Mouse (Mus musculus) spleen, adult 2 months (tissue): Measurements from ENCODE around the gene Lrrc42. TPM values are rescaled to one million over a fixed set of nuclear protein-coding genes. Genes with fewer than 3 reads are reported as not detected.

Experiments
- DNase-seq, 2 experiments: peaks; one replicate each; pipeline versions ENCODE4 v3.0.0 to v3.0.0-alpha.2; 2012 to 2021; ENCODE audit warnings: low spot score in 2 of 2, low read depth in 1 of 2
- H3K27ac ChIP-seq: fragments of 200-500 bp; 2 replicates; pipeline ENCODE4 v1.5.1; 2012; ENCODE audit warnings: low read length, inconsistent platforms; ENCODE audit not compliant: insufficient read depth
- H3K27me3 ChIP-seq: fragments of 200-500 bp; 2 replicates; pipeline ENCODE4 v1.6.1; 2012; ENCODE audit warnings: mild to moderate bottlenecking, moderate library complexity, low read length, inconsistent platforms; ENCODE audit not compliant: control insufficient read depth, insufficient read depth
- H3K36me3 ChIP-seq: fragments of 200-500 bp; 2 replicates; pipeline ENCODE4 v1.6.1; 2012; ENCODE audit warnings: mild to moderate bottlenecking, low read length, inconsistent platforms; ENCODE audit not compliant: control insufficient read depth, insufficient read depth
- H3K4me1 ChIP-seq: fragments of 200-500 bp; 2 replicates; pipeline ENCODE4 v1.6.1; 2011; ENCODE audit warnings: inconsistent platforms; ENCODE audit not compliant: control insufficient read depth, insufficient read depth, insufficient read length
- H3K4me3 ChIP-seq: fragments of 200-500 bp; 2 replicates; pipeline ENCODE4 v1.5.1; 2011; ENCODE audit warnings: mild to moderate bottlenecking, inconsistent platforms; ENCODE audit not compliant: insufficient read depth, insufficient read length; ENCODE audit errors: extremely low read depth
- CTCF ChIP-seq: fragments of 200-500 bp; IDR thresholded peaks from 2 replicates; pipeline ENCODE4 v1.5.1; 2011; ENCODE audit warnings: mild to moderate bottlenecking, inconsistent platforms; ENCODE audit not compliant: insufficient read depth, insufficient read length, insufficient replicate concordance; ENCODE audit errors: extremely low read depth
- POLR2A ChIP-seq: fragments of 200-500 bp; IDR thresholded peaks from 2 replicates; pipeline ENCODE4 v1.6.1; 2011; ENCODE audit warnings: low read depth, low read length, inconsistent platforms
- WGBS: fragments of 180-500 bp; shearing (Covaris S2); methylation state at CpG from one replicate; pipeline ENCODE4 v1.1.7; 2018; 5-methylcytosine and 5-hydroxymethylcytosine counted together
- polyA plus RNA-seq: library from polyadenylated mRNA; depleted of rRNA; stranded (reverse); fragments of >200 nt; gene quantifications from 2 replicates; pipeline ENCODE4 v1.2.3, GENCODE M21; 2012

The Lrrc42 gene
- polyA plus RNA-seq, 1 experiment, result 6.0 TPM

- H3K4me3 ChIP-seq, result no peak overlapping the region
- H3K4me1 ChIP-seq, result no peaks in the 10 kb centered on the region
- TF ChIP-seq CTCF (no peak), POLR2A (no peak)
- DNase-seq, result no peak
- WGBS, result 87% methylated on average over 8 of the region's 8 CpGs
- no peaks in the 10 kb centered on the region for H3K36me3 ChIP-seq
- no peak overlapping the region for H3K27ac ChIP-seq
- H3K27me3 ChIP-seq, result no peaks in the 10 kb centered on the region
Observed at GRCm38 (mm10) chr4:107298071-107298606, 44.8 kb upstream of the Lrrc42 start.

DNA sequence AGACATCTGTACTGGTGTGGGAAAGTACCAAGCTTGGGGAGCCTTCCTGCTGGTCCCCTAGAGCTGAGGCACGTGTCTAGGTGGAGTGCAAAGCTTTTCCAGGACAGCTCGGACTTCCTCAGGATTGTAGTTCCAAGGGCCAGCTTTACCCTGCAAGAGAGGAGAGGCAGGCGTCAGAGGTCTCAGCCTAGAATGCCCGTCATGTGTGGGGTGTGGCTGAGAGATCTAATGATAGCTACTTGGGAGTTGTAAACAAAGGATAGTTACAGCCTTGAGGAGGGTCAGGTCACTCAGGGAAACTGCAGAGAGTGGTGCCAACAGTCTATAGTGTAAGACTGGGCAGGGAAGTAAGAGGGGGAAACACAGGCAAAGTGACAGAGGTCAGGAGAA is 38.9 kb upstream of the Lrrc42 start:
- TF ChIP-seq CTCF (no peak), POLR2A (no peak)
- Histone ChIP-seq H3K27ac (no peak overlapping the region), H3K36me3 (no peaks in the 10 kb centered on the region), H3K27me3 (no peaks in the 10 kb centered on the region), H3K4me3 (no peak overlapping the region), H3K4me1 (no peaks in the 10 kb centered on the region)
- WGBS, result 76% methylated on average over 4 of the region's 4 CpGs
- DNase-seq, result no peak

DNA sequence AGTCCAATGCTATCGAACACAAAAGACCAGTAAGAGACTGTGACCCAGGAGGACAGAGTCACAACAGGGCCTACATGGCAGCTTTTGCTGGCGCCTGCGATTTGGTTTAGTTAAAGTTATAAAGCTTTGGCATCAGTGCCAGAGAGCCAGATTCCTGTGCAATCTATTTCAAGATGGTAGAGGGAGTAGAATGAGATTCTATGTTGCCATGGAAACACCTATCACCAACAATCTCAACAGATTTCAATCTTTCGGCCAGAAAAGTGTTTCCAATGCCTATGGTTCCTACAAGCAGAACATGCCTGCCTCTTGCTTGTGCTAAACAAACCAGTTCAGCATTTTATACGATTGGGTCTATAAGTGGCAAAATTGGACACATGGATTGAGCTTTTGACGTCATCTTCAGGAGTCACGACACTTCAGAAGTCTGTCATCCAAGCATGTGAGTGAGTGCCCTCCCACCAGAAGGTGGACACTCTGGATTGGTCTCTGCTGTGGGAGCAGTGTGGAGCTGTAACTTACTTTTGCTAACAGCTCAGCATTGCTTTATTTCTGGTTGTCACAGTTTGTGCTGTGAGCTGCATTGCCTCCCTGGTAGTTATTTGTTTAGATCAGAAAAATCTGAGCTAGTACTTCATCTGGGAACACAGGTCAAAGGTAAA is 38.4 kb upstream of the Lrrc42 start:
- no peaks in the 10 kb centered on the region; the same call in 1 of the 2 replicates for H3K36me3 ChIP-seq
- H3K27ac ChIP-seq, result no peak overlapping the region
- H3K4me1 ChIP-seq, result no peaks in the 10 kb centered on the region
- TF ChIP-seq POLR2A, result no peak
- TF ChIP-seq CTCF, result no peak
- WGBS, result 90% methylated on average over 7 of the region's 7 CpGs
- no peak overlapping the region for H3K4me3 ChIP-seq
- no peak for DNase-seq
- no peaks in the 10 kb centered on the region for H3K27me3 ChIP-seq

- TF ChIP-seq POLR2A (no peak), CTCF (no peak)
- Histone ChIP-seq H3K4me3 (no peak overlapping the region), H3K4me1 (peaks cover 11% of the 10 kb centered on the region; the same call in 1 of the 2 replicates), H3K27me3 (no peaks in the 10 kb centered on the region), H3K27ac (no peak overlapping the region), H3K36me3 (no peaks in the 10 kb centered on the region; the same call in 1 of the 2 replicates)
- WGBS, result 88% methylated on average over 2 of the region's 2 CpGs
- no peak for DNase-seq
Observed at GRCm38 (mm10) chr4:107287517-107287916, 34.2 kb upstream of the Lrrc42 start.

DNA sequence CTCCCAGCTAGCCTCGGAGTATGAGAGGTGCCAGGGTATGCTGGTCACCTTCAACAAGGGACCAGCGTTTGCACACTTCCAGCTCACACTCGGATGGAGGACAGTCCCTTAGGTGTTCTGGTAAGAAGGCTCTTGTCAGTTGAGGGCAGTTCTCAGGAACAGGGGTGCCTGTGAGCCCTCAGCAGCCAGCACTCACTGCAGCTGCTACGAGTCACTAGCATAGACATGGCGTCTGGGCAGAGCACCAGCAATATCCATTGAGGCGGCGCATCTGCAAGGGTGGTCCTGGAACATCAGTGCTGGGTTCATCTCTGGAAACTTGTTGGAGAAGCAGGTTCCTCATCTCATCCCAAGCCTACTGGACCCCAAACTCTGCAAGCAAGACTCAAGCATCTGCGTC is 33.1 kb upstream of the Lrrc42 start:
- Histone ChIP-seq H3K27ac (no peak overlapping the region), H3K36me3 (no peaks in the 10 kb centered on the region; the same call in 1 of the 2 replicates), H3K27me3 (no peaks in the 10 kb centered on the region), H3K4me3 (no peak overlapping the region), H3K4me1 (peaks cover 11% of the 10 kb centered on the region; the same call in 1 of the 2 replicates)
- 96% methylated on average over 8 of the region's 8 CpGs for WGBS
- no peak for DNase-seq
- no peak for TF ChIP-seq CTCF
- no peak for TF ChIP-seq POLR2A

DNA sequence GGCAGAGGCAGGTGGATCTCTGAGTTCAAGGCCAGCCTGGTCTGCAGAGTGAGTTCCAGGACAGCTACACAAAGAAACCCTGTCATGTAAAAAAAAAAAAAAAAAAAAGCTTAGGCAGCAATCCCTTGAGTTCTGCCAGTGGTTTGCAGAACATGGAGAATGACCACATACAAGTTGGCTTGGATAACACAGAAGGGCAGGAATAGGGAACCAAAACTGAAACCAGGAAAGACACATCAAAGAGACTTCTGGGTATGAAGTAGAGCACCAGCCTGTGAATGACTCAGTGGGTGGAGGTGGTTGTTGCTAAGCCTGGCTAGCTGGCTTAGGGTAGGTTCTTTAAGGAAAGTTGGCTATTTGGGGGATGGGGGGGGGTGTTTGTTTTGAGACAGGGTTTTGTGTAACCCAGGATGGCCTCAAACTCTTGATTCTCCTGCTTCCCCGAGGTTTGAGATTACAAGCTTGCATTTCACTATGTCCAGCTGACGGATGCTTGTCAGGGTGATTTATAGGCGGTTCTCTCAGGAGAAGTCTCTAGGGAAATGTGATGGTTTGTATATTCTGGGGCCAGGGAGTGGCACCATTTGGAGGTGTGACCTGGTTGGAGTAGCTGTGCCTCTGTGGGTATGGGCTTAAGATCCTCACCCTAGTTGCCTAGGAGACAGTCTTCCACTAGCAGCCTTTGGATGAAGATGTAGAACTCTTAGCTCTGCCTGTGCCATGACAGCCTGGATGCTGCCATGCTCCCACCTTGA is 32.3 kb upstream of the Lrrc42 start:
- Histone ChIP-seq H3K27me3 (no peaks in the 10 kb centered on the region), H3K4me1 (peaks cover 11% of the 10 kb centered on the region; the same call in 1 of the 2 replicates), H3K36me3 (no peaks in the 10 kb centered on the region; the same call in 1 of the 2 replicates), H3K4me3 (no peak overlapping the region), H3K27ac (no peak overlapping the region)
- TF ChIP-seq POLR2A, result no peak
- TF ChIP-seq CTCF, result no peak
- DNase-seq, result peak in 1 of 2 experiments; percentile 9
- 39% methylated on average over 3 of the region's 3 CpGs for WGBS
